Mouse (Mus musculus) lung, adult 18-20 months (tissue): ENCODE data around the gene Hck.
A peak's percentile ranks its signal among the peaks of the same experiment; 100 is the strongest.

ENCODE experiments used
- DNase-seq, 2 experiments: peaks; one replicate each; pipeline ENCODE4 v3.0.0; 2022; ENCODE audit warnings: mixed read lengths in 2 of 2

The Hck gene

DNA sequence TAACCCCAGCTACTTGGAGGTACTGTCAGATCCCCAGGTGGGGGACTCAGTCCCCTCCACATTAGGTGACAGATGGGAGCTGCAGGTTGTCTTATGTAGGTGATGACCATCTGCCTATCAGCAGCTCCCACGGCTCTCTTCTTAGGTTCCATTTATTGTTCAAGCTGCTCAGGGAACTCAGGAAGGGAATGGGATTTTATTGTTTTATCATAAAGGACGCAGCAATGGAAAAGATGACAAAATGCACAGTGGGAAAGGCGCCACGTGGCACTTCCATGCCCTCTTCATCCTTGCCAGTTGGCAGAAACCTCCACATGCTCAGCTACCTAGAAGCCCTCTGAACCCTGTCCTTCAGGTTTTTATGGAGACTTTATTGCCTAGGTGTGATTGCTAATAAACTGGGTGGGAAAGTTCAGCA is 44.8 kb downstream of the Hck start:
- no peak for DNase-seq

DNA sequence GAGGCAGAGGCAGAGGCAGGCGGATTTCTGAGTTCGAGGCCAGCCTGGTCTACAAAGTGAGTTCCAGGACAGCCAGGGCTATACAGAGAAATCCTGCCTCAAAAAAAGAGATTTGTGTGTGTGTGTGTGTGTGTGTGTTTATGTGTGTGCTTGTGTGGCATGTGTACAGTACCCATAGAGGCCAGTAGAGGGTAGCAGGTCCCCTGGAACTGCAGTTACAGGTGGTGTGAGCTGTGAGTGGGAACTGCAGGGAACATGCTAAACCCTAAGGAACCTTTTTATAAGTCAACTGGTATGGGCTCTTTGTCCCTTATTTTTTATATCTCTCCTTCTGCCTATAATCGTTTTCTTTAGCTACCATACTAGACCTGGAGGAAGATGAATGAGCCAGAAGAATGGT is 49.0 kb downstream of the Hck start:
- no peak for DNase-seq

GRCm38 (mm10) chr2:153160133-153160532 is 51.9 kb downstream of the Hck start:
- no peak for DNase-seq

DNA sequence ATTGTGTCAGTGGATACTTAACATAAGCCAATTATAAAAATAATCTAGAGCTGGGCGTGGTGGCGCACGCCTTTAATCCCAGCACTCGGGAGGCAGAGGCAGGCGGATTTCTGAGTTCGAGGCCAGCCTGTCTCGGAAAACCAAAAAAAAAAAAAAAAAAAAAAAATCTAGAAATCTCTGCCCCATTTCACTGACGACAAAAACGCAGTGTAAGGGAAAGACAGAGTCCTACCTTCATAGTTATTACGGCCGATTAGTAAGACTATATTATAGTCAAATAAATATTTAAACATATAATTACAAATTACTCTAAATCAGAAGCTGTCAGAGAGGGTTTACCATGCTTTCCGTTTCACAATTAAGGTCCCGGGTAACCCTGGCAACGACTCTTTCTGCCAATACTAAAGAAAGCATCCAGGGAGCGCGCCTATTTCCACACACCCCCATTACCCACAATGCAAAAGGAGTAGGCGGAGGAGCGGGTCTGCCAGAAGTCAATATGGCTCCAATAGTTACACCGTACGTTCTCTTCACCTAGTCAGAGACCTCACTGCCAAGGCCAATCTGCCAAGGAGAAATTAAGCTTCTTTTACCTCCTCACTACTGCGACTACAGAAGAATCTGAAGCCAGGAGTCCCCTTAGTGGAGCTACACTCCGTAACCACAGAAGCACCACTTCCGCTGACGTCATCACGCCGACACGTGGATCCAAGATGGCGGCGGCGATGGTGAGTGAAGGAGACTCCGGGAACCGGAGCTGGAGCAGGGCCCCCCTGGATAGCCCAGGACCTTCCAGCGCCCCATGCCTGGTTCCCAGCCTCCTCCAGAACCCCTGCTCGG is 52.8 kb downstream of the Hck start, which contains the start of gene Tm9sf4:
Gene Tm9sf4 (plus strand): TSS at position 460 of the 840 bp plus-strand sequence.
- DNase-seq: peak; percentile 90 to 91

GRCm38 (mm10) chr2:153161684-153162080 is 53.4 kb downstream of the Hck start:
- no peak for DNase-seq

- DNase-seq: no peak
These were observed 58.9 kb downstream of the Hck start for GRCm38 (mm10) chr2:153167136-153167535.

DNA sequence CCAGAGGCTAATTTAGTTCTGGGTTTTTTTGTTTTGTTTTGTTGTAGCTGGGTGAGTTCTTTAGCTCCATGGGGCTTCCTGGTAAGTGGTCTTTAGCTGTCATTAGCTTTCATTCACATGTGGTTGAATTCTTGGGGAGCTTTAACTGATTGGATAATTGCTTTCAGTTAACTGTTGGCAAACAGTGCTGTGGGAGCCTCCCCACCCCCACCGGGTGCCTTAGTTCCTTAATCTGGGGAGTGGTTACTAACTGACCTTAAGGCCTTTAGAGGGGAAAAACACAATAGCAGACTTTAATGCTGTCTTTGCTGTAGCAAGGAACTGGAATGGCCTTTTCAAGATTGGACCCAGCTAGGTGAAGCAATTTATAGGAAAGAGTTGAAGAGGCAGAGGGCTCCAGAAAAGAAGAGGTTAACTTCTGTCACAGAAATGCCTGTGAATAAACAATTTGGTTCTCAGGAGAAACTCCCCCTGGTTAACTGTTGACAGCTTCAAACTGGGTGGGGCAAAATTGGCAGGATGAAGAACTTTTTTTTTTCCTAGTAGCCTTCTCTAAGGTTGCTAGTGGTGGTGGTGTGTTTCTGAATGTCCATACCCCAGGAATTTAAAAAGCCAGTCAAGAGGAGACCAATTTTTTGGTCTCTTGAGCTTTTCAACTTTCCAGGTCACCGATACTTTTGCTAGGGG is 60.0 kb downstream of the Hck start:
- peak; percentile 67 to 69 for DNase-seq

DNA sequence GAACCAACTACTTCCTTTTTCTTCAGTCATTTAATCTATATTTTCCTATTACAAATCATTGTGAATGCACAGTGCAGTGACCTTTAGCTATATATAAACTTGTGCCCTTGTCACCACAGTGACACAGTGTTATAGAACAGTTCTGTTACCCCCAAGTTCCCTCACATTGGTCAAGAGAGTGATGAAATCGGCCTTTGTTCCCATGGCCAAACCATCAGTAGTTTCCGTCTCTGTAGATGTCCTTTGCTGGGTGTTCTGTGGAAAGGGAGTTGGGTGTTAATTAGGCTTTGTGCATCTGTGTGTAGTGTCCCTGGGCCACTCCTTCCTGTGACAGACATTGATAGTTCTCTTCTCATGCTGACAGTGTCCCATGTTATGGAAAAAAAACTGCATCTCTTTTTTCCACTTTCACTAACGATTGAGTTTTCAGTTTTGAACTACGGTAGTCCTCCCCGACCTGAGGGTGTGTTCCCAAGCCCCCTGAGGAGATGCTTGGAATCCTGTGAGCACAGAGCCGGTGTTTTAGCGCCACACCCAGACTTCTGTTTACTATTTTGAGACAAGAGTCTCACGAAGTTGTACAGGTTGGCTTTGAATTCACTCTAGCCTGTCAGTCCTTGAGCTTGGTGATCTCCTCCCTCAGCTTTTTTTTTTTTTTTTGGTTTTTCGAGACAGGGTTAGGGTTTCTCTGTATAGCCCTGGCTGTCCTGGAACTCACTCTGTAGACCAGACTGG is 62.4 kb downstream of the Hck start:
- no peak for DNase-seq

- no peak for DNase-seq
These were observed 63.7 kb downstream of the Hck start for GRCm38 (mm10) chr2:153171966-153172365.

DNA sequence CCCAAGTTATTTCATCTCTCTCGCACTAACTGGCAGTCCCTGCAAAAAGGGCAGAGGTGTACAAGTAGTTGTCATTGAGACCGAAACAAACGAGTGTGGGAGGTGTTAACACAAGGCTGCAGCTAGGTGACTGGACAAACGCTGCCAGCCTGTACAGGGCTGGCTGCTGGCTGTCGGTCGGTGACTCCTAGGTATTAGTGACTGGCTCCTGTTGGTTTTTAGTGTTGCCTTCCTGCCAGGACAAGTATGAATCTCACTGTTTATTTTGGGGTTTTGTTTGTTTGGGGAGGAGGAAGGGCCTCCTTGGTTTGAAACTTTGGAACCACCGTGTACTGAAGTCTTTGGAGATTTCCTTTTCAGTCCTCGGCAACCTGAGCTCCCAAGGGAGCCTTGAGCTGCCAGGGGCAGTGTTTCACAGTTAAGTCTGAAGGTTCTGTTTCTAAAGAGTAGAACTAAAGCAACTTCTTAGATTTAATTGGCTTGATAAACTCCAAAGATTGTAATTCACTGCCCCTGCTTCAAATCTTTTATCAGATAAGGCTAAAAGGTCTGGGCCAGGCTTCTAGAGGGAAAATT is 67.8 kb downstream of the Hck start:
- DNase-seq: peak in 1 of 2 experiments; percentile 47

DNA sequence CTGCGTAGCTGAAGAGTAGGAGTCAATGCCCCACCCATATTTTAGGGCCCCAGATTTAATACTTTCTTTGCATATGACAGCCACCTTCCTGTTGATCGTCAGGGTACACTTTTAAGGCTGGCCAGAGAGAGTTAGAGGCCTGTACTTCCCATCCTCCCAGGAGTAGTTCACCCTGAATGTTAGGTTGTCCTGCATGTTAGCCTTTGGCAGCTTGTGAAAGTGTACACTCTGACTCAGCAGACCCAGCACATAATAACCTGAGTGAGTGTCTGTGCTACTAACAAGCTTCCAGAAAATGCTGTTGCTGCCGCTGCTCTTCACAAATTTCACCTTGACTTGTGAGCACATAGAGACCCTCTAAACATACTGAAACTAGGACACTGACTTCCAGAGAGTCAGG is 68.9 kb downstream of the Hck start:
- DNase-seq: no peak

DNA sequence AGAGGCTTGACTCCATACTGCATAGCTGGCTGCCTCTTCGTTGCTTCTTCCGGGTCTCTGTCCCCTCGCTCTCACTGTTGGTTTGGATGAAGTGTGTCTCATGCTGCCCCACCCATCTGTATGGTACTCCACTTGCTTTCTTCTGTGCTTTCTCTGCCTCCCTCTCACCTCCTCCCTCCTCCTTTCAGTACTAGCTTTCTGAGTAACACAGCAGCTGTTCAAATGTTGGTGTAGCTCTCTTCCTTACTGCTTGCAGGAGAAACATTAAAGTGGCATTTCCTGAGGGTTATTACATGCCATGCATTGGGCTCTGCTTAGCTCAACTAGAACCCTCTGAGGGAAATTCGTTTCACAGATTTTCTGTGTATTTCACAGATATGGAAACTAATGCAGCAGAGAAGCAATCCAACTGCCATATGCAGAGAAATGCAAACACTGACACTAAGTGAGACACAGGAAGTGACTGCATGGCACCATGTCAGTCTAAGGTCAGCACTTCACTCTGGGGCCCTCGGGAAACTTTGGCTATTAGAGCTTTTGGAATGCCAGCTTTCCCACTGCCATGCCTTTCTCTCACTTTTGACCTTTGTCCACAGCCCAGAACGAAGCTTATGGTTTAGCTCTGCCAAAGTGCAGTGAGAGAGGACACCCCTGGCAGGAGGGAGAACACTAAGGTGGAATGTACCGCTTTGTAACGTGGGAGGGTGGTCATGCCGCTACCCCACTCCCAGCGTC is 71.0 kb downstream of the Hck start:
- no peak for DNase-seq

DNA sequence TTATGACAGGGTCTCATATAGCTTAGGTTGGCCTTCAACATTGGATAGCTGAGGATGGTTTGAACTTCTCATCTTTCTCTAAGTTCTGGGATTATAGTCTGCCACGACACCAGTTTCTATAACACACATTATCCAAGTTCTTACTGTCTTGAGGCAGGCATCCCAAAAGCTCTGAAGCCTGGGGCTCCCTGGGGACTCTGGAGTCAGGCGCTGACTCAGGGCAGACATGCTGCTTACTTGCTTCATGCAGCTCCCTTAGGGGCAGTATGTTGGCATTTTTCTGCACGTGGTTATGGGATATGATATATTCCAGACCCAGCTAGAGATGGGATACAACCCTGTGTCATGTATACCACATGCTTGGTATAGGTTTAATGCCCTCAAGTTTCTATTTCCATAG is 71.7 kb downstream of the Hck start:
- DNase-seq: no peak

- no peak for DNase-seq
These were observed 77.9 kb downstream of the Hck start for GRCm38 (mm10) chr2:153186176-153186591.

DNA sequence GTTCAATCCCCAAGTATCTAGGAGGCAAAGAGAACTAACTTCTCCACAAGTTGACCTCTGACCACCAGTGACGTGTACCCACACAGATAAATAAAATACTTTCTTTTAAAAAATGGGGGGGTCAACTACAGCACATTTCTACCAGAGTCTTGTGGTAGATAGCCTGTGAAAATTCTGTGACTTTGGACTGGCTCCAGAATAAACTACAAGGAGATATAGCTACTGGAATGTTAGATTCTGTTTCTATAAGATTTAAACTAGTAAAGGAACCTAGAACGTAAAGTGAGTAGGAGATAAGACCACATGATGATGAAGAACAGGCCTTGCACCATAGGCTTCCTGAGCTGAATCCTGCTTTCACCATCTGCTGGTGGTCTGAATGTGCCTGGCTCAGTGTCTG is 79.6 kb downstream of the Hck start:
- DNase-seq: no peak

- DNase-seq: no peak
These were observed 83.0 kb downstream of the Hck start for GRCm38 (mm10) chr2:153191242-153191641.

- no peak for DNase-seq
These were observed 86.0 kb downstream of the Hck start for GRCm38 (mm10) chr2:153194255-153194654.

DNA sequence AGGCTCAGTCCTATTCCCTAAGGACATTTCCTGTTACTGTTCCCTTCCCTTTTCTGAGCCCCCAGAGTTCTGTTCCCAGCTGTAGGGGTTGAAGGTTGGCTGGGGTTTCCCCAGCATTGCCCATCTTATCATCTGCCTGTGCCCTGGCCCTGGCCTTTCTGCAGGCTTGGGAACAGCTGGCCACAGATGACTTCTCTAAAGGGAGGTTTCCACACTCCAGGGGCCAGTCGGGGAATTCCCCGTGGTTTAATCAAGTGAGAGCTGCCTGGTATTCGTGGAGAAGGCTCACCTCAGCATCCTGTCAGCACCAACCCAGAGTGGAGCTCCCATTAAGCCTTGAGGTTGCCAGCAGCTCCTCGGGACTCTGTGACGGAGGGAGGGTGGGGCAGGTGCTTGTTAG is 90.2 kb downstream of the Hck start:
- DNase-seq: no peak

- DNase-seq: no peak
These were observed 90.8 kb downstream of the Hck start for GRCm38 (mm10) chr2:153199114-153199513.
